Mouse (Mus musculus) hindbrain, embryonic 10.5 days (tissue): ENCODE results near the gene Hsd3b7. TPM values are rescaled to one million over a fixed set of nuclear protein-coding genes. Genes with fewer than 3 reads are reported as not detected.
A peak's percentile ranks its signal among the peaks of the same experiment; 100 is the strongest.

Source experiments
- DNase-seq: peaks from one replicate; pipeline ENCODE4 v3.0.0-alpha.2; 2017; ENCODE audit warnings: low spot score
- H3K27ac ChIP-seq: fragments of 300-500 bp; sonication (generic); 2 replicates; pipeline ENCODE4 v1.5.1; 2016; ENCODE audit warnings: mild to moderate bottlenecking, moderate library complexity
- H3K27me3 ChIP-seq: fragments of 300-500 bp; sonication (generic); 2 replicates; pipeline ENCODE4 v1.6.1; 2016; ENCODE audit warnings: mild to moderate bottlenecking; ENCODE audit not compliant: poor library complexity, insufficient read depth, severe bottlenecking
- H3K36me3 ChIP-seq: fragments of 300-500 bp; sonication (generic); 2 replicates; pipeline ENCODE4 v1.6.1; 2016; ENCODE audit warnings: mild to moderate bottlenecking, moderate library complexity
- H3K4me1 ChIP-seq: fragments of 300-500 bp; sonication (generic); replicated peaks from 2 replicates; pipeline ENCODE4 v1.6.1; 2016; ENCODE audit warnings: mild to moderate bottlenecking
- H3K4me3 ChIP-seq: fragments of 300-500 bp; sonication (generic); 2 replicates; pipeline ENCODE4 v1.5.1; 2016; ENCODE audit warnings: mild to moderate bottlenecking, moderate library complexity
- H3K9me3 ChIP-seq: fragments of 300-500 bp; sonication (generic); 2 replicates; pipeline ENCODE4 v1.6.1; 2016; ENCODE audit warnings: mild to moderate bottlenecking, moderate library complexity
- WGBS: fragments of 180-500 bp; shearing (Covaris S2); methylation state at CpG from one replicate; pipeline ENCODE4 v1.1.7; 2016; 5-methylcytosine and 5-hydroxymethylcytosine counted together
- polyA plus RNA-seq: library from polyadenylated mRNA; unstranded; fragments of >200 nt; fragmentation: Nextera tagmentation; extraction: Ambion mirVana; gene quantifications from 2 replicates; pipeline ENCODE4 v1.2.1, GENCODE M21; 2016

The Hsd3b7 gene
- polyA plus RNA-seq, 1 experiment from 2014 or later, result 7.8 TPM

DNA sequence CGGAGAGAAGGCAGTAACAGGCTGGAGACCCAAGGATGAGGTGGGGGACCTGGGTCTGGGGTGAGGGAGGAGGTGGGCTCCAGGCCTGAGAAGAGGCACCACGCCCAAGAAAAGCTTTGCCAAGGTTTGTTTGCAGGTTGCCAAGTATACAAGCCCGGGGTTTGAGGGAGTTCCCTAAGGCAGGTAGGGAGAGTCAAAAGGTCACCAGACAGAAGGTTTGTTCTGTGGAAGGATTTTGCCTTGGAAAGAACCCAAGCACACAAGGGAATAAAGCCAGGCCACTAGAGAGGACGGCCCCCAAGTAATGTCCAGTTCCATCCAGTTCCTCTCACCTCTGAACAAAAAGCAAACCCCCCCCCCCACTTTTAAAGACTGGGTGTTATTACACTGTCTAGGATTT, 10.8 kb downstream of the Hsd3b7 start:
- Histone ChIP-seq H3K27me3 (no peaks in the 10 kb centered on the region), H3K36me3 (peaks cover 77% of the 10 kb centered on the region), H3K9me3 (no peaks in the 10 kb centered on the region), H3K4me1 (peaks cover 6% of the 10 kb centered on the region; the same call in 1 of the 2 replicates), H3K4me3 (no peak overlapping the region), H3K27ac (no peak overlapping the region)
- WGBS, result 92% methylated on average over 4 of the region's 4 CpGs
- DNase-seq, result no peak

DNA sequence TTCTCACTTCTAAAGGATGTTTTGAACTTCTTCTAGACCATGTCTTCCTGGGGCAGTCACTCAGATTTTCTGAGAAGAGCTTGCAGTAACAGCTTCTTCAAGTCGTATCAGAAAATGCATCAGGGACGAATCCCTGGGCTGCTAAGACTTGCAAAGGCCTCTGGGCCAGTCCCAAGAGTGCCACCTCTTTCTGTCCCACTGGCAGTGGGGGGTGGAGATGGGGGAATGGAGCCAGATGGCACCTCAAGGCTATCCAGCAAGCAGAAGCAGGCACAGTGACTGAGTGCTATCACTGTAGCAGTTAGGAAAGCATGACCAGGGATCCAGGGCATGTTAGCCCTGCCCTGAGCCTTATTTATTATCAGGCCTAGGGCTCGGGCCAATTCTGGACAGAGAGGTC, 11.9 kb downstream of the Hsd3b7 start:
- Histone ChIP-seq H3K36me3 (peaks cover 67% of the 10 kb centered on the region), H3K9me3 (no peaks in the 10 kb centered on the region), H3K27ac (no peak overlapping the region), H3K4me1 (peaks cover 6% of the 10 kb centered on the region), H3K27me3 (no peaks in the 10 kb centered on the region), H3K4me3 (no peak overlapping the region)
- WGBS, result 88% methylated on average over 3 of the region's 3 CpGs
- DNase-seq, result no peak

DNA sequence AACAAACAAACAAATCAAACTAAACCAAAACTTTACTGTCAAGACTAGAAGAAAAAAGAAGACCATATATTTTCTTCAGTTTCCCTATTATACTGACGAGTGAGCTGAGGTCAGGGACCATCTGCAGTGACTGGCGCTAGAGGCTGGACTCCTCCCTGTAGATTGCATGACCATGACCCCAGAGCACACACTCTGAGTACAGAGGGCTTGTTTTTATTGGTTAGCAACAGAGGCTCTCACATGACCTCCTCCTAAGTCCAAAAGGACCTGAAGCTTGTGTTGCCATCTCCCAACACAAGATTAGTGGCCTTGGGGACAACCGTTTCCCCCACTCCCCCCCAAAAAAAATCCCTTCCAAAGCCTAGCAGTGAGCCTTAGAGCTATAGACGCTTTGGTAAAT, 13.4 kb downstream of the Hsd3b7 start:
- Histone ChIP-seq H3K27ac (no peak overlapping the region), H3K4me1 (peaks cover 6% of the 10 kb centered on the region), H3K27me3 (no peaks in the 10 kb centered on the region), H3K4me3 (no peak overlapping the region), H3K9me3 (no peaks in the 10 kb centered on the region), H3K36me3 (peaks cover 65% of the 10 kb centered on the region)
- no peak for DNase-seq
- WGBS, result 90% methylated on average over 4 of the region's 4 CpGs

DNA sequence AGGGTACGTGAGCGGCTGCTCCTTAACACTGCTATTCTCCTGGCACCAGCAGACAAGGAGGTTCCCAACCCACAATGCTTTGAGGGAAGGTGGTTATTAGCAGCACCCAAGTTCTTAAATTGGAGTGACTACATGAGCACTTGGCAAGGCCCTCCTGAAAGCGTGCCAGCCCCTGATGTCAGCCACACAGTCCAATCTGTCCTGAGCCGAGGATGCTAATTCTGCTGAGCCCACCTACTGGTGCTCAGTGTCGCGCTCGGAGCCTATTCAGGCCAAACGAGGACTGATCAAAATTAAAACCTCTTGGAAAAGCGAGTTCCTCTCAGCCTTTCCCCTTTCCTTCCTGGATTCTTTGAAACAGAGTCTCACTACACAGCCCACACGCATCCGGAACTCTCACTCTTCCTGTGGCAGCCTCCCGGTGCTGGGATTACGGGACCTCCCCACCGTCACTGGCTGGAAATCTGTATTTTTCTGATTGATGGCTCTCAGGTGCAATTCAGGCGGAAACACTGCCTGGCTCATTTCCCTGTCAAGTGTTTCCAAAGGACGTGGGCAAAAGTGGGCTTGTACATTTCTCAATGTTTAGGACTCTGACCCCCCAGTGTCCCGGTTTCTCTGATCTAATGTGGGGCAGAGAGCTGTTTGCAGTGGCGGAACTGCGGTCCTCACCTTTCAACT, 14.0 kb downstream of the Hsd3b7 start:
- peaks cover 61% of the 10 kb centered on the region for H3K36me3 ChIP-seq
- 88% methylated on average over 19 of the region's 19 CpGs for WGBS
- no peak for DNase-seq
- peaks cover 6% of the 10 kb centered on the region for H3K4me1 ChIP-seq
- H3K27me3 ChIP-seq, result no peaks in the 10 kb centered on the region
- no peaks in the 10 kb centered on the region for H3K9me3 ChIP-seq
- H3K4me3 ChIP-seq, result no peak overlapping the region
- no peak overlapping the region for H3K27ac ChIP-seq

DNA sequence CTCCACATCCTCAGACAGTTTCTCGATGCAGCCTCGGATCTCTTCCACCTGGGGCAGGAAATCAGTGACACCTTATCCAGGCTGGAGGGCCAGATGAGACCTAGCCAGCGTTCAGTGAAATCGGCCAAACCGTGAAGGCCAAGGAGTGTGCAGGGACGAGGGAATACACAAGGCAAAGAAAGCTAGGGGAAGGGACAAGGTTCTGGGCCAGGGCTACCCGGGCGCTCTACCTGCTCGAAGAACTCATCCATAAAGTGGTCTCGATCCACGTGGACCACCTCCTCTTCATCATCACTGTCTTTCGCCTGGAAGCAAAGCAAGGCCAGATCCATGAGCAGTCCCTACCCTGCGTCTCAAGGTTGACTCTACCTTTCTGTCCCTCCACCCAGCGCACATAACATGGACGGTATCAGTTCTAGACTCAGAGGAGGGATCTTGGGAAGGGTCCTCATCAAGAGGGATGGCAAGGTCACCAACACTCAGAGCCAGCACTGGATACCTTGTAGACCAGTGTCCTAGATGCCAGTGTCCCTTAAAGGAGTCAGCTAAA, 14.8 kb downstream of the Hsd3b7 start:
- H3K4me3 ChIP-seq, result no peak overlapping the region
- WGBS, result 92% methylated on average over 15 of the region's 15 CpGs
- H3K9me3 ChIP-seq, result no peaks in the 10 kb centered on the region
- H3K27ac ChIP-seq, result peak overlapping the region; percentile 64
- H3K4me1 ChIP-seq, result peaks cover 6% of the 10 kb centered on the region
- no peaks in the 10 kb centered on the region for H3K27me3 ChIP-seq
- H3K36me3 ChIP-seq, result peaks cover 53% of the 10 kb centered on the region
- no peak for DNase-seq

DNA sequence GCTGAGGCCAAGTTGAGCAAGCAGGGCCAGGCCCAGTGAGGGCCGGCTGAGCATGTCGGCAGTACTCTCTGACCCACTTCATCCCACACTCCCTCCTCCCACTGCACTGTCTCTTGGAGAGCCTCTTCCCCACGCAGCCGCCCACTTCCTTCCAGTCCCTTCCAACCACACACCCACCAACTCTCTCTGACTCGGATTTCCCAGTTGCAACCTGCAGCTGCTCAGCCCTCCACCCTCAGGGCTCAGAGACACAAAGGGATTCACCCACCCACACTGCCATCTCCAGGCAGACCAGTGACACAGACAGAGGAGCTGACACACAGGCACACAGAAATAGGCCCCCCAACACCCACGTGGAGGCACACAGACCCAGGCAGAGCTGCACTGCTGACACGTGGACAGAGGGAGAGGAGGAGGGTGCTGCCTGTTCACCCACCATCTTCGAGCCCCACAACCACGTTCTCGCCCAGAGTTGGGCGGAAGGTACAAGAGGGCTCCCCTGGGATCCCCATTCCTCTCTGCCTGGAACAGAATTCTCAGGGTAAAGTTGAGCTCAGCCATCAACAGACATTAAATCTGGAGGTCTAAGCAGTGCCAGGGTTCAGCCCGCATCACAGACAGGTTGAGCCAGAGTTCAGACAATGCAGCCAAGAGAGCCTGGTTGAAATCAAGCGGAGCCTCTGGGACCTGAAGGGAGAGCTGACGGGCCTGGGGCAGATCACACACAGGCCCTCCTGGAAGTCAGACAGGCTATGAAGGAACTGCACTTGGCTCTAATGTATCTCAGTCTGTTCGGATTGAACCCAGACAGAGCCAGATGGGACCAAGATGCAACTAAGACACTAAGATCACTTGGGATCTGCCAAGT, 15.8 kb downstream of the Hsd3b7 start:
- WGBS, result 68% methylated on average over 15 of the region's 15 CpGs
- Histone ChIP-seq H3K4me3 (no peak overlapping the region), H3K9me3 (no peaks in the 10 kb centered on the region), H3K27me3 (no peaks in the 10 kb centered on the region), H3K36me3 (peaks cover 45% of the 10 kb centered on the region), H3K4me1 (peaks cover 12% of the 10 kb centered on the region), H3K27ac (peak overlapping the region; percentile 64)
- DNase-seq, result peak; percentile 29

DNA sequence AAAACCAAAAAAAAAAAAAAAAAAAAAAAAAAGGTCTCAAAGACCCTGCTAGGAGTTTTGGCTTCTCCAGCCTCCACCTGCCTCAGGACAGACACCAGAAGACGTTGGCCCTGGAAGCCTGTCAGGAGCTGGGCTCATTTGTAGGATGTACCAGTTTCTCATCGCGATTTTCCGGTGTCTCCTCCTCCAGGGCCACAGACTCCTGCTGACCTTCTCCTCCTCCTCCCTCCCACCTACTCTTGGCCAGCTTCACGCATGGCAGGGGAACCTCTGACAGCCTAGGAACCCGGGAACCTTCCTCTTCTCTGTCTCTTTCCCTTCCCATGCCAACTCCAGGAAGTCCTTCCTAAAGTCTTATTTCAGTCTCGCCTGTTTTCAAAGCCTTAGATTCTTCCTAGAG, 16.6 kb downstream of the Hsd3b7 start:
- DNase-seq, result no peak
- Histone ChIP-seq H3K27me3 (no peaks in the 10 kb centered on the region), H3K9me3 (no peaks in the 10 kb centered on the region), H3K4me1 (peaks cover 20% of the 10 kb centered on the region), H3K27ac (no peak overlapping the region), H3K36me3 (peaks cover 36% of the 10 kb centered on the region), H3K4me3 (no peak overlapping the region)
- 70% methylated on average over 7 of the region's 7 CpGs for WGBS

DNA sequence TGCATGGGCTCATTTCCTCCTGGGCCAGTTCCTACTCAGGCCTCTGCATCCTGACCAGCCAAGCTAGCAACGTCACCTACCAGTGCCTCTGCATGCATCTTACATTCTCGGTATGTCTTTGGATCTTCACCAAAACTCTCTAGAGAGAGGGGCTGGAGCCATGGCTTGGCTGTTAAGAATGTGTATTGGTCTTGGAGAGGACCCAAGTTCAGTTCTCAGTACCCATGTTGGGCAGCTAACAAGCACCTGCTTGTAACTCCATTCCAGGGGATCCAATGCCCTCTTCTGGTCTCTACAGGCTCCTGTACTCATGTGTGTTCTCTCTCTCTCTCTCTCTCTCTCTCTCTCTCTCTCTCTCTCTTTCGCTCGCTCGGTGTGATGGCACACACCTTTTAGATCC, 17.4 kb downstream of the Hsd3b7 start:
- Histone ChIP-seq H3K27ac (no peak overlapping the region), H3K36me3 (peaks cover 29% of the 10 kb centered on the region), H3K27me3 (no peaks in the 10 kb centered on the region), H3K9me3 (no peaks in the 10 kb centered on the region), H3K4me1 (peaks cover 23% of the 10 kb centered on the region), H3K4me3 (no peak overlapping the region)
- WGBS, result 95% methylated on average over 5 of the region's 5 CpGs
- no peak for DNase-seq

DNA sequence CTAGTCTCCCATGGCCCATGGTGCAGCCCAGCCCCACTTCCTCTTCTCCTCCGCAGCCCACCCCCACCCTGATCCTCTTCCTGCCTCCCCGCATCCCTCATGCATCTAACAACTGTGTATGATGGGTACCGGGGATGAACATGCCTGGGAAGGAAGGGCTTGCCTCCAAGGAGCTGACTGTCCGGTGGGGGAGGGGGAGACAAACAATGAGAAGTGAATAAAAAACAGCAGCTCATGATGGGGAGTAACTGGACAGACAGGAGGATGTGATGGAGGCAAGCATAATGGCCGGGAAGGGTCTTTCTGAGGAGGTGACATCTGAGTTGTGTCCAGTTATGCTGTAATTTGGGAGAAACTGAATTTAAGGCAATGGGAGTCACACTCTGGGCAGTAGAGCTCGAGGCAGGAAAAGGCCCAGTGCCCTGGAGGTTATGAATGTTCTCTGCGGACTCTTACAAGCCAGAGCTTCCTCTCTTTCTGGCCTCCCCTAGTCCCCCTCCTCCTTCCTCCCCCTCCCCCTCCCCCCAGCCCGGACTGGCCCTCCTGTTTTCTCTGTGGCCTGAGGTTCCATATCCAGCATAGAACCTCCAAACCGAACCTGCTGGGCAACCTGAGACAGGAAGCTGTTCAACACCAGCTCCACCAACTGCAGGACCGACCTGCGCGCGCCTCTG, 20.6 kb downstream of the Hsd3b7 start:
- peaks cover 44% of the 10 kb centered on the region for H3K4me1 ChIP-seq
- no peak overlapping the region for H3K4me3 ChIP-seq
- 0 out of 2 replicates have a peak, but pooled peaks cover 3% of the 10 kb centered on the region for H3K27me3 ChIP-seq
- peak overlapping the region; percentile 70 for H3K27ac ChIP-seq
- WGBS, result 73% methylated on average over 13 of the region's 13 CpGs
- H3K9me3 ChIP-seq, result no peaks in the 10 kb centered on the region
- H3K36me3 ChIP-seq, result peaks cover 6% of the 10 kb centered on the region; the same call in 1 of the 2 replicates
- no peak for DNase-seq

DNA sequence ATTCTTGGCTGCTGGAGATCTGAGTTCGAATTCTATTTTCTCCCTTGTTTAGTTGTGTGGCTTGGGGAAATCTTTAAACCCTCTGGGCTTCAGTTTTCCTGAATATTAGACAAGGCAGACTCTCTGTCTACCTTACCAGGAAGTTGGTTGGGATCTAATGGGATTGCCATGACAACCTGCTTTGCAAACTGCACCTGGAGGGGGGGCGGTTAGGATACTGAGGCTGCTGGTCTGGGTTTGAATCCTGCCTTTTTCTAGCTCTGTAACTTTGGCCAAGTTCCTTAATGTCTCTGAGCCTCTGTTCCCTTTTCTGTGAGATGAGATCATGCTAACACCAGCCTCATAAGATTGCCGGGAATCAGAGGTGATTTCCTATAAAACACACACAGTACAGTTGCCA, 22.1 kb downstream of the Hsd3b7 start:
- H3K36me3 ChIP-seq, result peaks cover 5% of the 10 kb centered on the region; the same call in 1 of the 2 replicates
- H3K4me1 ChIP-seq, result peaks cover 42% of the 10 kb centered on the region
- no peak overlapping the region for H3K27ac ChIP-seq
- 95% methylated on average over 3 of the region's 3 CpGs for WGBS
- no peak overlapping the region for H3K4me3 ChIP-seq
- 0 out of 2 replicates have a peak, but pooled peaks cover 3% of the 10 kb centered on the region for H3K27me3 ChIP-seq
- no peak for DNase-seq
- no peaks in the 10 kb centered on the region for H3K9me3 ChIP-seq

DNA sequence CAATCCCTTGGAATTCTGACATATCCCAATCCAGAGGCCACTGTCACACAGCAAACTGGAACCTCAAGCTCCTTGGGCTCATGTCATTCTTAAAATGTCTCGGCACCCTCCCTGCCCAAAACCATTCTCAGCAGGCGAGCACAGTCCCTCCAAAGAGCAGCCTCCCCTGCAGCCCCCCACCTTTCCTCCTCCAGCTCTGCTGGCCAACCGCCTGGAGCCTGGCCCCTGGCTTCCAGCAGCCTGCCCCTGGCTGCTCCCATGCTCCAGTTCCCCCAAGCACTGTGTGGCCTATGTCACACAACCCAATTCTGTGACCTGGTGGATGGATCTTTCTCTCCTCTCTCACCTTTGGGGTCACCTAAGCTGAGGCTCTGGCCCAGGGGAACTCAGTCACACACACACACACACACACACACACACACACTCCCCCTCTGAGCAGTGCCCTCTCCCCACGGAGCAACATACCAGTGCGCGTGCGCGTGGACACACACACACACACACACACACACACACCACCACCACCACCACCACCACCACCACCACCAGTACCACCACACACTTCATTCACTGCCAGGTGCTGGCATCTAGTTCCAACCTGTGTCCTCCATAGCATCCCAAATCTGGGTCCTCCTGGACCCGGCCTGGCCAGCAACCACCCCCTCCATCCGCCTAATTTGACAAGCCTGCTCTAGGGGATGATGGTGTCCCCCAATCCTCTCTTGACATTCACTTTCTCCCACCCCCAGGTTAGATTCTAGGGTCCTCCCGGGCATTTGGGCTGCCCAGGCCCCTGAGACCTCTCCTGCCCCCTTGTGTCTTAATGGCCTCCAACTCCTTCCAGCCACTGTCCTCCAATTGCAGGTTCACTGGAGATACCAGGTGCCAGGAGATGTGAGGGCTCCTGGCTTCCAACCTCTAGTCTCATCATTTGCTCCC, 23.1 kb downstream of the Hsd3b7 start:
- H3K4me1 ChIP-seq, result peaks cover 42% of the 10 kb centered on the region
- no peaks in the 10 kb centered on the region for H3K9me3 ChIP-seq
- H3K36me3 ChIP-seq, result no peaks in the 10 kb centered on the region
- peak overlapping the region; percentile 93 for H3K27ac ChIP-seq
- 0 out of 2 replicates have a peak, but pooled peaks cover 3% of the 10 kb centered on the region for H3K27me3 ChIP-seq
- peak overlapping the region; percentile 90 for H3K4me3 ChIP-seq
- WGBS, result 62% methylated on average over 11 of the region's 11 CpGs
- DNase-seq, result no peak
